Mouse (Mus musculus) neural tube, embryonic 14.5 days (tissue): ENCODE data around the gene Thada. TPM values are rescaled to one million over a fixed set of nuclear protein-coding genes. Genes with fewer than 3 reads are reported as not detected.

Experiments
- ATAC-seq: fragments of 200-750 bp; cut with Nextera tagmentation; 2 replicates; pipeline ENCODE4 v1.8.0; 2017; ENCODE audit warnings: low read depth, mild to moderate bottlenecking, moderate TSS enrichment, moderate library complexity
- H3K27ac ChIP-seq: fragments of 300-500 bp; sonication (generic); 2 replicates; pipeline ENCODE4 v1.5.1; 2014; ENCODE audit warnings: low read depth, mild to moderate bottlenecking, control low read depth, low read length, moderate library complexity, mixed read lengths
- H3K27me3 ChIP-seq: fragments of 300-500 bp; sonication (generic); 2 replicates; pipeline ENCODE4 v1.6.1; 2014; ENCODE audit warnings: low read length; ENCODE audit not compliant: control insufficient read depth, insufficient read depth
- H3K36me3 ChIP-seq: fragments of 300-500 bp; sonication (generic); 2 replicates; pipeline ENCODE4 v1.6.1; 2014; ENCODE audit warnings: low read length, mixed read lengths; ENCODE audit not compliant: control insufficient read depth, insufficient read depth
- H3K4me1 ChIP-seq: fragments of 300-500 bp; sonication (generic); 2 replicates; pipeline ENCODE4 v1.6.1; 2014; ENCODE audit warnings: low read length; ENCODE audit not compliant: control insufficient read depth, insufficient read depth
- H3K4me2 ChIP-seq: fragments of 300-500 bp; sonication (generic); 2 replicates; pipeline ENCODE4 v1.6.1; 2014; ENCODE audit warnings: mild to moderate bottlenecking, low read depth, low read length, control low read depth
- H3K4me3 ChIP-seq: fragments of 300-500 bp; sonication (generic); 2 replicates; pipeline ENCODE4 v1.5.1; 2014; ENCODE audit warnings: low read depth, low read length, control low read depth, mixed read lengths
- H3K9ac ChIP-seq: fragments of 300-500 bp; sonication (generic); replicated peaks from 2 replicates; pipeline ENCODE4 v1.6.1; 2014; ENCODE audit warnings: low read depth, mild to moderate bottlenecking, control low read depth, low read length, mixed read lengths
- H3K9me3 ChIP-seq: fragments of 300-500 bp; sonication (generic); 2 replicates; pipeline ENCODE4 v1.6.1; 2016; ENCODE audit warnings: low read length; ENCODE audit not compliant: control insufficient read depth
- WGBS: fragments of 180-500 bp; shearing (Covaris S2); extraction: QIAGEN DNeasy Blood & Tissue Kit; methylation state at CpG from one replicate; pipeline ENCODE4 v1.1.7; 2014; 5-methylcytosine and 5-hydroxymethylcytosine counted together
- polyA plus RNA-seq: library from polyadenylated mRNA; unstranded; fragments of >200 nt; fragmentation: Nextera tagmentation; extraction: Ambion mirVana; gene quantifications from 2 replicates; pipeline ENCODE4 v1.2.1, GENCODE M21; 2014

Gene Thada
- polyA plus RNA-seq, 1 experiment from 2014 or later, result 12.8 TPM

DNA sequence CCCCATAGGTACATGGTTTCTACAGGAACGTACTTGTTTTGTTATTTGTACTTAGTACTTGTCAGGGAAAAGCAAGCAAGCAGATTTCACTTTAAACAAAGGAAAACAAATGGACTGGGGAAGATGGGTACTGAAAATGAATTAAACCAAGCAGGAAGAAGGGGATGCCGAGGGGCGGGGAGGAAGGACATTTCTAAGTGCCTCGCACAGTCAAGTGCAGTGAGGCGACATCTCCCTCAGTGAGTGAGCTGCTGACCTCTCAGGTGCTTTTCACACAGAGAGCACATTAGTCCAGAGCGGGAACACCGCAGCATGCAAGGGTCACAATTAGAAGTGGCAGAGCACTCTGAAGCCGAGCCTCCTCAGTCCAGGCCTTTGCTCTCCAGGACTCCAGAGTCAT is 135.0 kb downstream of the Thada start:
- Histone ChIP-seq H3K9ac (no peak overlapping the region), H3K4me3 (no peak overlapping the region), H3K4me1 (no peaks in the 10 kb centered on the region), H3K27me3 (no peaks in the 10 kb centered on the region), H3K4me2 (no peak overlapping the region), H3K36me3 (no peaks in the 10 kb centered on the region), H3K27ac (no peak overlapping the region), H3K9me3 (no peaks in the 10 kb centered on the region)
- WGBS, result 64% methylated on average over 8 of the region's 8 CpGs
- ATAC-seq, result no peak

DNA sequence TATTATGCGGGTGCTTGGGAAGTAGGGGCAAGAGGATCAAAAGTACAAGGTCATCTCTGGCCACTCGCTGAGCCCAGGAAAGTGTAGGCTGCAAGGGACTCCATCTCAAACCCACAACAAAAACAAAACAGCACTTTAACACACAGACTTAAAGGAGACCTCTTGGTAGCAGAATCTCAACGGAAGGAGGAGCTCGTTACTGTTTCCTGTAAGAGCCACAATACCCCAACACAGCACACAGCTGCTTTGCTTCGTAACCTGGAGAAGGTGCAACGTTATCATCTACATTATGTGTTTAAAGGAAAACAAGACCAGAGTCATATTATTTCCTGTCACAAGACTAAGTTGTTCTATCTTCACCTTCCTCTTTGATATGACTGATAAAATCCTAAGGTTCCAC is 135.5 kb downstream of the Thada start:
- no peak for ATAC-seq
- H3K9me3 ChIP-seq, result no peaks in the 10 kb centered on the region
- no peak overlapping the region for H3K27ac ChIP-seq
- WGBS, result 91% methylated on average over 6 of the region's 6 CpGs
- H3K4me3 ChIP-seq, result no peak overlapping the region
- H3K27me3 ChIP-seq, result no peaks in the 10 kb centered on the region
- no peaks in the 10 kb centered on the region for H3K36me3 ChIP-seq
- no peak overlapping the region for H3K4me2 ChIP-seq
- H3K9ac ChIP-seq, result no peak overlapping the region
- no peaks in the 10 kb centered on the region for H3K4me1 ChIP-seq

DNA sequence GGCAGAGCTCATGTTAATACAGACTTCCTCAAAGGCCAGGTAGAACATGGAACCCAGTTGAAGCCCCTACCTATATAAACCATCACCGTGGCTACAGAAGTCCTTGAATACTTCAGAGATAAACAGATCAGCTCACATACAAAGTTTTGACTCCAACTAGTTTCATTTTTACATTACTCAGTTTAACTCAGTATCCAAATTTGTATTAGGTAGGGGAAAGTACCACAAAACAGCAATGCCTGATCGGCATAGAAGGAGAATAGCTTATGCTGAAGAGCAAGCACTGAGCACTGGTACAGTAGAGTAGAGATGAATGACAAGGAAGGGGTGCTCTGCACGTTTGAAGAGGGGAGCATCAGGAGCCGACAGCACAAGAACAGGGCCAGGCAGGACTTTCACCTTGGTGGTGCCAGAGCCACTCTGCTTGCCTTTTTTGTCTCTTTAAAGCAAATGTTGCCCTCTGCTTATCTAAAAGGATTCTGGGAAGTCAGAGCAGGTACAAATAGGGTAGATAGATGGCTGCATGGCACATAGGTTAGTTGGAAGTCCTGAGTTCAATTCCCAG is 136.0 kb downstream of the Thada start:
- Histone ChIP-seq H3K36me3 (no peaks in the 10 kb centered on the region), H3K9ac (no peak overlapping the region), H3K9me3 (no peaks in the 10 kb centered on the region), H3K4me2 (no peak overlapping the region), H3K27me3 (no peaks in the 10 kb centered on the region), H3K27ac (no peak overlapping the region), H3K4me1 (no peaks in the 10 kb centered on the region), H3K4me3 (no peak overlapping the region)
- 89% methylated on average over 4 of the region's 4 CpGs for WGBS
- no peak for ATAC-seq

DNA sequence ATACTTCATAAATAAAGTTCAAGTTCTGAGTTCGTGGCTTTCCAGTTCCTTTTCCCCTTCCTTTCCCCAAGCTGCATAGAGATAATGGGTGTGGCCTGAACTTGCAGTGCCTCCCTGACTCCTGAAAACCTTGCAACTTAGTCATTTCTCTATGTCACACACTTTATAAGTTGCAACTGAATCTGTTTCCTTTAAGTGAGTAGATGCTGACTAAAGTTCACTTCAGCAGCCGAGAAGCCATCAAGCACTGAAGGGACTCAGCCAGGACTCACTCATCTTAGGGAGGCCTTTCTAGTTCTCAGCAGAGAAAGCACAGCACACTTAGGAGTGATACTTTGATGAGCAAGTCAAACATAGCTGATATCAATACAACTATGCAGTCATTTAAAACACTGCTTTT is 137.5 kb downstream of the Thada start:
- WGBS, result 81% methylated on average over 2 of the region's 2 CpGs
- no peaks in the 10 kb centered on the region for H3K9me3 ChIP-seq

DNA sequence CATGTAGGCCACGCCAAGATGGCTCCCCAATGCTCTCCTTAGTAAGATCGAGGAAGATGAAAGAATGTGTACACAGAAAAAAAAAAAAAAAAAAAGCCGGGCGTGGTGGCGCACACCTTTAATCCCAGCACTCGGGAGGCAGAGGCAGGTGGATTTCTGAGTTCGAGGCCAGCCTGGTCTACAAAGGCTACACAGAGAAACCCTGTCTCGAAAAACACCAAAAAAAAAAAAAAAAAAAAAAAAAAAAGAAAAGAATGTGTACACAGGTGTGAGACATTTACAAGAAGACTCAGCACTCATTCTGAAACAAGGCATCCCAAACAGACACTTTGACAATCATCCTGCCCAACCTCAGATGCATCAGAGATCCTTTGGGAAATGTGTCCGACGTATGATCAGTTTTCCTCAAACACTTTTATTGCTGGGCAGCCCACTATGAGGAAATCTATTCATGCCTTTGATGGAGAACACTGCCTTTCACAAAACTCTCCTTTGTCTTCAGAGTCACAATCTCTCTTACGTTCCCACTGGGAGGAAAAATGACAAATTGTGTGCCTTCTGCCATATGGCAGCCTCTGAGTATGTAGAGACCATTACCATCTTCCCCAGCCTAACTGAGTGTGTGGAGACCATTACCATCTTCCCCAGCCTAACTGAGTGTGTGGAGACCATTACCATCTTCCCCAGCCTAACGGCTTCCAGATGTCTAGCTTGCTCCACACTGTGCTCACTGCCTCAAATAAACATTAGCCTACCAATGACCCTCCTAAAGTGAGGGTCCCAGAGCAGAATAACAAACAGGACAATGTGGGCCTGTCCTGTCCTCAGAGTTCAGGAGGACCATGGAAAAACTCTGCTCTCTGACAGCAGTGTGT is 138.7 kb downstream of the Thada start:
- Histone ChIP-seq H3K27me3 (no peaks in the 10 kb centered on the region), H3K9me3 (no peaks in the 10 kb centered on the region), H3K9ac (no peak overlapping the region), H3K4me2 (no peak overlapping the region), H3K36me3 (no peaks in the 10 kb centered on the region), H3K4me1 (no peaks in the 10 kb centered on the region), H3K4me3 (no peak overlapping the region), H3K27ac (no peak overlapping the region)
- ATAC-seq, result no peak
- 62% methylated on average over 10 of the region's 12 CpGs for WGBS

More for the DNA sequence above, 137.5 kb downstream of the Thada start:
- H3K27ac ChIP-seq, result no peak overlapping the region
- H3K4me3 ChIP-seq, result no peak overlapping the region
- no peaks in the 10 kb centered on the region for H3K27me3 ChIP-seq
- no peaks in the 10 kb centered on the region for H3K4me1 ChIP-seq
- H3K9ac ChIP-seq, result no peak overlapping the region
- no peak for ATAC-seq
- H3K4me2 ChIP-seq, result no peak overlapping the region
- H3K36me3 ChIP-seq, result no peaks in the 10 kb centered on the region

DNA sequence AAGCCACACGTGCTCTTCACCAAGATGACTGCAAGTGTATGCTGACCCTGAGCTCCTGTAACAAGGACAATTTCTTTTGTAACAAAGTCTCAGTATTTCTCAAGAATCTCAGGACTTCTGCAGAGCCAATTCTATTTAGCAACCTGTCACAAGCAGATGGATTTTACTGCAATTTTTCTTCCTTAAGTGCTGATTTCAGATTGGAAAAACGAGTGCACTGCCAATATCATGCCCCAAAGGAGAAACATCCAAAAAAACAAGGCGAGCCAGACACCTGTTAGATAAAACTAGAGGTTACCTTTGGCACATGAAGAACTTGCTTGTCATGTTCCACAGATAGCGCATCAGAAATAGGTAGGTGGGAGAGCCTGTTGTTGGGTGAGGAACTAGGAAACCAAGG is 143.8 kb downstream of the Thada start:
- Histone ChIP-seq H3K9me3 (no peaks in the 10 kb centered on the region), H3K4me1 (peaks cover 3% of the 10 kb centered on the region; the same call in 1 of the 2 replicates), H3K4me2 (no peak overlapping the region), H3K4me3 (no peak overlapping the region), H3K36me3 (no peaks in the 10 kb centered on the region), H3K27ac (no peak overlapping the region), H3K9ac (no peak overlapping the region), H3K27me3 (no peaks in the 10 kb centered on the region)
- ATAC-seq, result no peak
- 90% methylated on average over 4 of the region's 4 CpGs for WGBS

DNA sequence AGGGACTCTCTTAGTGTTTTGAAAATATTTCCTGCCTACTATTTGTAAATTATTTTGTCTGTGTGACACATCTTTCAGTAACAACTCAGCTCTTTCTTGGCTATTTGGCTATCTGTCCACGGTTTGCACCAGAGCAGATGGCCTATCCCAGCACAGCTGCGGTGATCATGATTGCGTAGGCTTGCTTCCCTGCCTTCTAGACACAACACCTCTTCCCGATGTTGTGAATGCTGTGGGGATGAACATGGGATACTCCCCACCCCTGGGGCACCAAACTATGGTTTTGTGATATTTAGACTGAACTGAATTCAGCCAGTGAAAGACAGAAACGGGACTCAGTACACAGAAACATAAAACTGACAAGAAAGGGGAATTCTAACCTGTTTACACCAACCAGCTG is 144.7 kb downstream of the Thada start:
- no peak overlapping the region for H3K4me3 ChIP-seq
- no peaks in the 10 kb centered on the region for H3K27me3 ChIP-seq
- no peaks in the 10 kb centered on the region for H3K36me3 ChIP-seq
- no peak for ATAC-seq
- peaks cover 3% of the 10 kb centered on the region; the same call in 1 of the 2 replicates for H3K4me1 ChIP-seq
- no peak overlapping the region for H3K9ac ChIP-seq
- H3K9me3 ChIP-seq, result no peaks in the 10 kb centered on the region
- 87% methylated on average over 5 of the region's 5 CpGs for WGBS
- H3K4me2 ChIP-seq, result no peak overlapping the region
- no peak overlapping the region for H3K27ac ChIP-seq

DNA sequence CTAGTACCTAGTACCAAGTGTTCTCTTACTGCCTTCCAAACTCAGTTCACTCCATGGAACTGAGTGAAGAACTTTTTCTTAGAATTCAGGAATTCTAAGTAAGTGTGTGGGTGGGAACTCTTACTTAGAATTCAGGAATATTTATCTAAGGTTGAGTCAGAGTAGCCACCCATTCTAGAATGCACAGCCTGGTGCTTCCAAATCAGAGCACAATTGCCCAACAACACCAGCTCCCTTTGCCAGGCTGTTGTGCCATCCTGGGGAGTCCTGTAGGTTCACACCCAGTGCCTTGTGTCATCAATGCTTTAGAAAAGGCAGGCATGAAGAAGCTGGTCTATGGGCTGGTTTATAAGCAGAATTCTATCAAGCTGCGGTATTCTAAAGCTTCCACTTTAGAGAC is 145.4 kb downstream of the Thada start:
- no peak overlapping the region for H3K27ac ChIP-seq
- H3K9ac ChIP-seq, result no peak overlapping the region
- H3K9me3 ChIP-seq, result no peaks in the 10 kb centered on the region
- H3K36me3 ChIP-seq, result no peaks in the 10 kb centered on the region
- H3K4me2 ChIP-seq, result no peak overlapping the region
- WGBS, result 96% methylated on average over 1 of the region's 1 CpGs
- peaks cover 3% of the 10 kb centered on the region; the same call in 1 of the 2 replicates for H3K4me1 ChIP-seq
- ATAC-seq, result no peak
- no peak overlapping the region for H3K4me3 ChIP-seq
- no peaks in the 10 kb centered on the region for H3K27me3 ChIP-seq

DNA sequence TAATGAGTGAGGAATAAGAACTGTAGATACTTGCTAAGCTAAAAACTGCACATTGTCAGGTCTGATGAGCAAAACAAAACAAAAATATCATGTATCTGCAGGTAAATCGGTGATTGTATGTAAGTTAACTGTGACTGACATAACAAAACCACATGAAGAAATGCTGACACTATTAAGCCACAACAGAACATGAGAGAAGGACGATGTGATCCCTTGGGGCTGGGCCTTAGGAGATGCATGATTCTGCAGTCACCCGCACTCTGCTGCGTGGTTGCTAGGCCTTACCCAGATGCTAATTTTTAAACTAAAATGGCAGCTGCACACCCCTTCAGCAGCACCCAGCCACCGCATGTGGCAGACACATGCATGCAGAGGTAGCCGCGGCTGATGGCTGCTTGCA is 151.7 kb downstream of the Thada start:
- H3K36me3 ChIP-seq, result no peaks in the 10 kb centered on the region
- no peak overlapping the region for H3K4me3 ChIP-seq
- H3K27ac ChIP-seq, result no peak overlapping the region
- ATAC-seq, result no peak
- WGBS, result 82% methylated on average over 7 of the region's 7 CpGs
- no peaks in the 10 kb centered on the region for H3K27me3 ChIP-seq
- H3K9me3 ChIP-seq, result no peaks in the 10 kb centered on the region
- no peak overlapping the region for H3K4me2 ChIP-seq
- no peak overlapping the region for H3K9ac ChIP-seq
- peaks cover 3% of the 10 kb centered on the region; the same call in 1 of the 2 replicates for H3K4me1 ChIP-seq
